Mouse (Mus musculus) embryonic facial prominence, embryonic 15.5 days (tissue): ENCODE measurements at regions not wholly inside any gene's neighbourhood (a gene's known extent, or its start where the extent isn't known, plus 50 kb on each side); places are given as distances from the start of the nearest gene placed in this dataset.

Source experiments
- ATAC-seq: fragments of 200-750 bp; cut with Nextera tagmentation; 2 replicates; pipeline ENCODE4 v1.8.0; 2017; ENCODE audit warnings: low read depth, moderate TSS enrichment; ENCODE audit not compliant: insufficient number of reproducible peaks, low FRiP score, low TSS enrichment
- H3K27ac ChIP-seq: fragments of 300-500 bp; sonication (generic); replicated peaks from 2 replicates; pipeline ENCODE4 v1.5.1; 2015; ENCODE audit warnings: mild to moderate bottlenecking, inconsistent platforms
- H3K27me3 ChIP-seq: fragments of 300-500 bp; sonication (generic); 2 replicates; pipeline ENCODE4 v1.6.1; 2015; ENCODE audit warnings: inconsistent platforms
- H3K36me3 ChIP-seq: fragments of 300-500 bp; sonication (generic); 2 replicates; pipeline ENCODE4 v1.6.1; 2015; ENCODE audit warnings: mild to moderate bottlenecking, inconsistent platforms
- H3K4me1 ChIP-seq: fragments of 300-500 bp; sonication (generic); 2 replicates; pipeline ENCODE4 v1.6.1; 2015; ENCODE audit warnings: inconsistent platforms
- H3K4me2 ChIP-seq: fragments of 300-500 bp; sonication (generic); replicated peaks from 2 replicates; pipeline ENCODE4 v1.6.1; 2015; ENCODE audit warnings: mild to moderate bottlenecking, inconsistent platforms
- H3K4me3 ChIP-seq: fragments of 300-500 bp; sonication (generic); replicated peaks from 2 replicates; pipeline ENCODE4 v1.5.1; 2015; ENCODE audit warnings: mild to moderate bottlenecking, inconsistent platforms
- H3K9ac ChIP-seq: fragments of 300-500 bp; sonication (generic); 2 replicates; pipeline ENCODE4 v1.6.1; 2015; ENCODE audit warnings: inconsistent platforms
- H3K9me3 ChIP-seq: fragments of 300-500 bp; sonication (generic); replicated peaks from 2 replicates; pipeline ENCODE4 v1.6.1; 2016; ENCODE audit warnings: inconsistent platforms
- WGBS: fragments of 180-500 bp; shearing (Covaris S2); methylation state at CpG from one replicate; pipeline ENCODE4 v1.1.7; 2015; 5-methylcytosine and 5-hydroxymethylcytosine counted together

DNA sequence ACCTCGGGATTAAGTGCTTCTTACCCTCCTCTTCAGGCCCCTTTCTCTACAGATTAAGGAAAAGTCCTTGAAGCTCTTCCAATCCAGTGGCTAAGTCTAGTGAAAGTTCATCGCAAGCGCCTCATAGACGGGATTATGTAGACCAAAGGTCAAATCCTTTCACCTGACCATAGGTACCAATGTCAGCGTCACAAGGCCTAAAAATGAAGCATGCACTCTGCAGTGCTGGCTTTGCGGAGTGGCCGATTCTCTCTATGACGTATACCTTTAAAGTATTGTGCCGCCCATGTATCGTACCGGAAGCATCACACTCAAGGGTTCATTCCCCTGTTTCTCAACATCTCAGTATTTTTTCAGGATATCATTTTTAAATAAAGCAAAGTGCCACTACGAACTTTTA lies 100.5 kb upstream of the Npvf start:
- Histone ChIP-seq H3K4me3 (no peak overlapping the region), H3K9me3 (no peaks in the 10 kb centered on the region), H3K4me1 (no peaks in the 10 kb centered on the region), H3K36me3 (no peaks in the 10 kb centered on the region), H3K27me3 (no peaks in the 10 kb centered on the region), H3K9ac (no peak overlapping the region), H3K4me2 (no peak overlapping the region), H3K27ac (no peak overlapping the region)
- ATAC-seq, result no peak
- WGBS, result 92% methylated on average over 12 of the region's 12 CpGs

DNA sequence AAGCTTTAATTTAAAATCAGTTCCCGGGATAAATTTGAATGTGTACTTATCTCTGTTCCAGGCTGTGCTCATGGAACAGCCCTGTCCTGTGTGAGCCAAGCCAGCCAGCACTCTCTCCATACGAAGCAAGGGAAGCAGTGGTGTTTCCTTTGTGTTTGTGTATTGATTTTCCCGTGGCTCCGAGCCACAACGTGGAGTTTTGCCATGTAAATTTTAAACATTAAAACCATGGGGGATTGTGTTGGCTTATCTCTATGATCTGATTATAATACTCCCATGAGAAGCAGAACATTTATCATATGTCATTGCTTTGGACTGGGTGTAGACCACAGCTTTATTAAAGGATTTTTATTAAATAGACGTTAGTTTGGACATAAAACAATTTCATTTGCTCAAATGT lies 106.1 kb upstream of the Npvf start:
- H3K9ac ChIP-seq, result no peak overlapping the region
- 0 out of 2 replicates have a peak, but pooled peaks cover 2% of the 10 kb centered on the region for H3K27me3 ChIP-seq
- no peak overlapping the region for H3K4me2 ChIP-seq
- H3K27ac ChIP-seq, result no peak overlapping the region
- H3K4me3 ChIP-seq, result no peak overlapping the region
- no peaks in the 10 kb centered on the region for H3K36me3 ChIP-seq
- WGBS, result 59% methylated on average over 6 of the region's 6 CpGs
- H3K9me3 ChIP-seq, result no peaks in the 10 kb centered on the region
- H3K4me1 ChIP-seq, result no peaks in the 10 kb centered on the region
- no peak for ATAC-seq

DNA sequence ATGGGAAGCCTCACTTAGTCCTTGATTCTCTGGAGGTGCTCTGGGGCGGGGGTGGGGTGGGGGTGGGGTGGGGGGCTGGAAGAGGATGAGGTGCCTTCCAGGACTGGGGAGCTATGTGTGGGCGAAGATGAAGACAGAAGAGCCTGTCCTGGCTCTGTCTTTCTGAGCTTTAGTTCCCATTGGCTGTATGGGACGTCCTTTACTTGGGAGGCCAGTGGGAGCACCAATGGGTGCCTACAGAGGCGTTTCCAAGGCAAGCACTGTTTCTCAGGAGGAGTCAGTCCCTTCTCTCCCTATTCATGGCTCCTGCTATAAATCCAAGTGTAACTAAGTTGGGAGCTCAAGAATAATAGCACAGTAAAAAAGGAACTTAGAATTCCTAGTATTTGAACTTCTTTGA lies 108.9 kb upstream of the Npvf start:
- Histone ChIP-seq H3K4me3 (no peak overlapping the region), H3K4me2 (no peak overlapping the region), H3K27ac (no peak overlapping the region), H3K27me3 (0 out of 2 replicates have a peak, but pooled peaks cover 3% of the 10 kb centered on the region), H3K9ac (no peak overlapping the region), H3K36me3 (no peaks in the 10 kb centered on the region), H3K9me3 (no peaks in the 10 kb centered on the region), H3K4me1 (no peaks in the 10 kb centered on the region)
- WGBS, result 52% methylated on average over 4 of the region's 4 CpGs
- ATAC-seq, result no peak

DNA sequence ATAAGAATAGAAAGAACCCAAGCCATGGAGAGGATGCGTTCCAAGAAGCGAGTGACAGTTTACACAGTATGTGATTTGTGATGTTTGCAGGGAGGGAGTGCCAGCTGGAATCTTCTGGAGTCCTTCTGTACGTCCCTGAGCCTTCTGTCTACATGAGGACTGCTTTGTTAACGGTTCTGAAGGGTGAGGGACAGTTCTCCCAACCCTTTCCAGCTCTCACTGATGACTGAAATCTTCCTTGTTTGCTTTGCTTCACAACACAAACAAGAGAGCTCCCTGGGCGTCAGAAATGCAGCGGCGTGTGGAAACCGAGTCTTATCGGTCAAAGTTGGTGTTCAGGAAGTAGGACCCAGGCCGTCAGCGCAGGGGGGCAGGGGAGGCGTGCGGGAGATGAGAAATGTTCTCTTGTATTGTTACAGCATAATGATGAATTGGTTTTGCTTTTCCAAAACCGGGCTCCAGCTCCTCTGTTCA lies 112.2 kb upstream of the Npvf start:
- Histone ChIP-seq H3K36me3 (no peaks in the 10 kb centered on the region), H3K4me3 (no peak overlapping the region), H3K4me2 (no peak overlapping the region), H3K9ac (no peak overlapping the region), H3K4me1 (no peaks in the 10 kb centered on the region), H3K27ac (no peak overlapping the region), H3K9me3 (no peaks in the 10 kb centered on the region), H3K27me3 (0 out of 2 replicates have a peak, but pooled peaks cover 3% of the 10 kb centered on the region)
- 78% methylated on average over 14 of the region's 14 CpGs for WGBS
- no peak for ATAC-seq

DNA sequence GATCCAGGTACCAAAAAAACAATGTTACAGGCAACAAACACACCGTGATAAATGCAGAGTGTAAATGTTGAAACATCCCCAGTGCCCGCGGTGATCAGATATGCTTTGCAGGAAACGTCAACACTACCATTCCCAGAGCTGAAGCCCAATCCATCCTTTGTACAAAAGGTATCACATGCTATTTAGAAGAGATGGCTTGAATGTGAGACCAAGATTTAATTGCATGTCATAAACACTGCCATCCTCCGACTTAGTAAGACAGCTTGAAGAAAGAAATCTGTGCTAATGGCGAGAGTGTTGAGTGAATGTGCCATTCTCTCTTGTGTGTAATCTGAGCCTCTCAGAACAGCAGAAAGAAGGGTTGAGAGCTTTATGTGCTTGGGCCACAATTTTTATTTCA lies 112.9 kb upstream of the Npvf start:
- no peak overlapping the region for H3K27ac ChIP-seq
- ATAC-seq, result no peak
- no peaks in the 10 kb centered on the region for H3K4me1 ChIP-seq
- H3K9ac ChIP-seq, result no peak overlapping the region
- H3K4me3 ChIP-seq, result no peak overlapping the region
- 0 out of 2 replicates have a peak, but pooled peaks cover 3% of the 10 kb centered on the region for H3K27me3 ChIP-seq
- no peaks in the 10 kb centered on the region for H3K36me3 ChIP-seq
- WGBS, result 64% methylated on average over 6 of the region's 6 CpGs
- no peaks in the 10 kb centered on the region for H3K9me3 ChIP-seq
- H3K4me2 ChIP-seq, result no peak overlapping the region

DNA sequence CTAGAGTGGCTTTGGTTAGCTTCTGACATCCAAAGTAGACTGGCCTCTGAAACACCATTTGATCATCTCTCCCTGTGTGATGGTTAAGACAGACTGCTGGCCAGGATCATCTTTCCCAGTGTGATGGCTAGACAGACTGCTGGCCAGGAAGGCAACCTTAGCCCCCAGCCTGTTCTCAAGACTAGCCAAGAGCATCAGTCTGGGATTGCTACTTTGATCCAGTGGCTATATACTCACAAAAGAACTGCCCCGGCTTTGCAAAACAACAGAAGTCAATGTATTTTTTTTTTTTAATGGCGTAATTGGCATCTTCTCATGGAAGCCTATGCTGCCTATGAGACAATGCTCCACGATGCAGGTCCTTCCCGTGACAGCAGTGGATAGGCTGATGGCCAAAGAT lies 113.6 kb upstream of the Npvf start:
- no peak overlapping the region for H3K27ac ChIP-seq
- no peak overlapping the region for H3K4me3 ChIP-seq
- 91% methylated on average over 4 of the region's 4 CpGs for WGBS
- H3K27me3 ChIP-seq, result 0 out of 2 replicates have a peak, but pooled peaks cover 3% of the 10 kb centered on the region
- ATAC-seq, result no peak
- no peaks in the 10 kb centered on the region for H3K36me3 ChIP-seq
- H3K9ac ChIP-seq, result no peak overlapping the region
- H3K9me3 ChIP-seq, result no peaks in the 10 kb centered on the region
- no peak overlapping the region for H3K4me2 ChIP-seq
- H3K4me1 ChIP-seq, result no peaks in the 10 kb centered on the region

DNA sequence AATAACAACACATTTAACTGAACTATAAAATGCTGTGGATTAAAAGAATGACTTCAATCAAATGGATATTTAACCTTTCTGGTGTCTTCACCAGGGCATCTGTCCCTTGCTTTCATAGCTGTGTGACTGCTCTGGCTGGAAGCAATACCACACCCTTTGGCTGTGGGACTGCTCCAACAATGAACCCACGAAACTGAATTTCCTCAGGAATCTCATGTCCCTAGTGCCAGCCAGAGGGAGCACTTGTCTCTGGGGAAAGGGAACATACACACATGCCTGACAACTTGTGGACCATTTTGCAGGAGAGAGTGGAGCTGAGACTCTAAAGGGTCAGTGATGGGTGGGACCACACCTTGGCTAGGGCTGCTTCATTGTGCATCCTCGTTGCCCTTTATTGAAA lies 114.9 kb upstream of the Npvf start:
- Histone ChIP-seq H3K27me3 (0 out of 2 replicates have a peak, but pooled peaks cover 3% of the 10 kb centered on the region), H3K4me1 (no peaks in the 10 kb centered on the region), H3K4me2 (no peak overlapping the region), H3K36me3 (no peaks in the 10 kb centered on the region), H3K9ac (no peak overlapping the region), H3K27ac (no peak overlapping the region), H3K9me3 (no peaks in the 10 kb centered on the region), H3K4me3 (no peak overlapping the region)
- no peak for ATAC-seq
- WGBS, result 66% methylated on average over 2 of the region's 2 CpGs

DNA sequence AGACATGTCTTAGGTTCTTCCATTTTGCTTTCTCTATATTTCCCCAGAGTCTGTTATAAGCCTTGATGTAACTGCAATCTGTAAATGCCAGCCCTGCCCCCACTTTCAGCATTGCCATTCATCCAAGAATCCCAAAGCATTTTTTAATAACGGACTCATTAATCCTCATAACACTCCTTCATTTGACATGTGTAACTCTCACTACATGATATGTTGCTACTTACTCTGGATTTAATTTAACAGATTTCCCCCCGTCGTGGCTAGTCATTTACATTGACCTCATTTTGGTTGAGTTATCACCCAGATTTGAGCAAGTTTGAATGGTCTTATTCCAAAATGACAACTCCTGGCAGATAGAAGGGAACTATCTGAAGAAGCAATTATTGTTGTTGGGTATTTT lies 116.2 kb upstream of the Npvf start:
- no peak overlapping the region for H3K27ac ChIP-seq
- no peaks in the 10 kb centered on the region for H3K36me3 ChIP-seq
- no peak overlapping the region for H3K4me3 ChIP-seq
- no peak for ATAC-seq
- H3K27me3 ChIP-seq, result no peaks in the 10 kb centered on the region
- no peaks in the 10 kb centered on the region for H3K9me3 ChIP-seq
- no peak overlapping the region for H3K4me2 ChIP-seq
- WGBS, result 75% methylated on average over 3 of the region's 3 CpGs
- H3K4me1 ChIP-seq, result no peaks in the 10 kb centered on the region
- H3K9ac ChIP-seq, result no peak overlapping the region

DNA sequence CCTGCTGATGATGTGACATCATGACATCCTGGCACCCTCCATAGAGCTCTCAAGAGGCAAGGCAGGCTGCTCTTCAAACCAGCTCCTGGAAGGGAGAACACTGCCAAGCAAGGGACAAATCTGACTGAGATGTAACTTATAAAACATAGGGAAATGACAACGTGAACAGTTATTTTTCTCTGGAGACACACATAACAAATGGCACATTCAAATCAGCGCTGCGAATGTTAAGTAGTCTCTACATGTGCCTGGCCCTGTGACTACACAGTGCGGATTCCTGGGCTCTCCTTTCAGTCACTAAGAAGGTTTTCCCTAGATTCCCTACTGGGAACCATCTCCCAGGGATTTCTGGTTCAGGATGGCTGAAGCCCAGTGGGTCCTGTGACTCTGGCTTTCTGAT lies 121.4 kb upstream of the Npvf start:
- ATAC-seq, result no peak
- 88% methylated on average over 4 of the region's 4 CpGs for WGBS
- Histone ChIP-seq H3K4me1 (peaks cover 15% of the 10 kb centered on the region; the same call in 1 of the 2 replicates), H3K27ac (no peak overlapping the region), H3K36me3 (no peaks in the 10 kb centered on the region), H3K27me3 (no peaks in the 10 kb centered on the region), H3K4me2 (no peak overlapping the region), H3K9me3 (no peaks in the 10 kb centered on the region), H3K4me3 (no peak overlapping the region), H3K9ac (no peak overlapping the region)

DNA sequence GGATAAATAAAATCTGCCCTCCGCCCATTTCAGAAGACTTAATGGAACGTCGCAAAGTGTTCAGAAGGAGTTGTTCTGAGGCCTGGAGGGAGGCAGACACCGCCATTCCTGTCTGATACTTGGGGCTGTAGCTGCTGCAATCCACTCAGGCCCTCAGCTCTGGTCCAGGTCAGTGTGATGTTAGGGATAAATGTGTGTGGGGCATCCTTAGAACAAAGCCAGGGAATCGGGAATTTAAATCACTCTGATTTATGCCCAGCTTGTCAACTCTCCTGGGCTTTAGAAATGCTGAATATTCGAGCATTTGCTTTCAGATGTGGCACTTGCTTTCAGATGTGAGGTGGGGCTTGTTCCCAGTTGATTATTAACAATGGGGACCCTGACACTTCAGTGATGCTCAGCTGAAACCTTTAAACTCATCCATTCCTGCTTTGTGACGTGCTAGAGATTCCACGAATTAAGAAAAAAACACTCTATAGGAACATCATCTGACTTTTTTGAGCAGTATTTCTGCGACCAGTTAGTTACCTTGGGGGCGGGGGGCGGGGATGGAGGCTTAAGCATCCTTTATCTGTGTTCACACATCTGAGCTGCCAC lies 122.1 kb upstream of the Npvf start:
- H3K36me3 ChIP-seq, result no peaks in the 10 kb centered on the region
- 66% methylated on average over 11 of the region's 11 CpGs for WGBS
- H3K9me3 ChIP-seq, result no peaks in the 10 kb centered on the region
- no peak overlapping the region for H3K9ac ChIP-seq
- H3K27me3 ChIP-seq, result no peaks in the 10 kb centered on the region
- no peak overlapping the region for H3K4me3 ChIP-seq
- peaks cover 15% of the 10 kb centered on the region; the same call in 1 of the 2 replicates for H3K4me1 ChIP-seq
- no peak for ATAC-seq
- peak overlapping the region; percentile 24; the same call in 1 of the 2 replicates for H3K27ac ChIP-seq
- H3K4me2 ChIP-seq, result peak overlapping the region; percentile 22; the same call in 1 of the 2 replicates

DNA sequence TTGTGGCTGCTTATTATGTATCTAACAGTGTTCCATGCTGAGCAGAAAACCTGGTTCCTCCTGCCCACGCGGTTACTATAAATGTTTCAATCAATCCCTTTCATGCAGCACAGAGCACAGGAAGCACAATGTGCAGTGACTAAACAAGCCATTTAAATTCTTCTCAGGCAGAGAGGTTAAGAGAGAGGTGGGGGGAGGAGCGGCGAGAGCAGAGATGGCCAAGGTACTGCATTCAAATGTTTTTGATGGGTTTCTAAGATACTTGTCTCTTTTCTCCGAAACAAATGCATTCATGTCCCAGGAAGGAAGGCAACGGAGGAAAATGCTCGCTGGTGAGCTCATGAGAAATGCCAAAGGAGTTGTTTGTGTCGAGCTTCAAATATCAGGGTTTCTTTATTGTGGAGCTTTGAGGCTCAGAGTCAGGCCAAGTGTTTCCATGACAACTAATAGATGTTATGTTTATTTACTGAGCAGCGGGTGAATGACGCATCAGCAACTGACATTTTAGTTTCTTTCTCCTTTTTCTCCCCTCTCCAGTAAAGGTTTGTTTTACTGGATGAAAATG lies 122.8 kb upstream of the Npvf start:
- Histone ChIP-seq H3K36me3 (no peaks in the 10 kb centered on the region), H3K9ac (no peak overlapping the region), H3K27ac (peak overlapping the region; percentile 24), H3K4me1 (peaks cover 15% of the 10 kb centered on the region; the same call in 1 of the 2 replicates), H3K27me3 (no peaks in the 10 kb centered on the region), H3K4me2 (peak overlapping the region; percentile 22), H3K4me3 (no peak overlapping the region), H3K9me3 (no peaks in the 10 kb centered on the region)
- 12% methylated on average over 10 of the region's 10 CpGs for WGBS
- no peak; the same call in 1 of the 2 replicates for ATAC-seq

DNA sequence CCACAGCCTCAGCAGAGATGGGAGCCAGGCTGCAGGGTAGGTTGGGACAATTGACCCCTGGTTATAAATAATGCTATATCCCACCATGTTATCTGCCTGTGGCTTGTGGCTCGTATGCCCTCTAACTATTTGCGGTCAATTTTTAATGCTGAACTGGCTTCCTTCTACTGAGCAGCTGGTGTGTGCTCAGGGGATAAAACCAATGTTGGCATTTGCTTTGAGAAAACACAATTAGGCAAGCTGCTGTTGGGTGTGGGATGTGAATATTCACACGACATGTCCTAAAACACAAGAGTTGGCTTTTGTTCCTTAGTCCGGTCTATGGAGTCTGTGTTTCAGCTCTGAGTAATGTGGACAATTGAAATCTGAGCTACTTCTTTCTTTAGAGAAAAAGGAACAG lies 123.6 kb upstream of the Npvf start:
- Histone ChIP-seq H3K4me1 (peaks cover 15% of the 10 kb centered on the region; the same call in 1 of the 2 replicates), H3K36me3 (no peaks in the 10 kb centered on the region), H3K4me2 (no peak overlapping the region), H3K9me3 (no peaks in the 10 kb centered on the region), H3K4me3 (no peak overlapping the region), H3K27me3 (no peaks in the 10 kb centered on the region), H3K9ac (no peak overlapping the region), H3K27ac (peak overlapping the region; percentile 24; the same call in 1 of the 2 replicates)
- 77% methylated on average over 4 of the region's 4 CpGs for WGBS
- ATAC-seq, result no peak
